Mouse (Mus musculus): ENCODE data around the gene Cd180. TPM values are rescaled to one million over a fixed set of nuclear protein-coding genes. Genes with fewer than 3 reads are reported as not detected.

The Cd180 gene
- total RNA-seq, 2 experiments from 2014 or later = 49.9 to 239 TPM

GRCm38 (mm10) chr13:102774786-102775201 is 81.4 kb downstream of the Cd180 start:
- ATAC-seq (ENCODE audit: poor library complexity, severe bottlenecking) = no peak

GRCm38 (mm10) chr13:102775506-102775905 is 82.1 kb downstream of the Cd180 start:
- no peak for ATAC-seq (ENCODE audit: poor library complexity, severe bottlenecking)

GRCm38 (mm10) chr13:102778859-102779258 is 85.5 kb downstream of the Cd180 start:
- ATAC-seq (ENCODE audit: poor library complexity, severe bottlenecking) = no peak

- ATAC-seq (ENCODE audit: poor library complexity, severe bottlenecking) = no peak
Observed at GRCm38 (mm10) chr13:102779275-102779674, 85.9 kb downstream of the Cd180 start.

GRCm38 (mm10) chr13:102783531-102784310 is 90.4 kb downstream of the Cd180 start:
- no peak for ATAC-seq (ENCODE audit: poor library complexity, severe bottlenecking)

GRCm38 (mm10) chr13:102786666-102787230 is 93.4 kb downstream of the Cd180 start:
- ATAC-seq (ENCODE audit: poor library complexity, severe bottlenecking) = no peak

All from megakaryocyte, adult 5-6 weeks (primary cell).